Mouse (Mus musculus): ENCODE results near the gene Trpv1. TPM values are rescaled to one million over a fixed set of nuclear protein-coding genes. Genes with fewer than 3 reads are reported as not detected.

Gene Trpv1
- polyA plus RNA-seq, 1 experiment from 2014 or later: 0.86 TPM

DNA sequence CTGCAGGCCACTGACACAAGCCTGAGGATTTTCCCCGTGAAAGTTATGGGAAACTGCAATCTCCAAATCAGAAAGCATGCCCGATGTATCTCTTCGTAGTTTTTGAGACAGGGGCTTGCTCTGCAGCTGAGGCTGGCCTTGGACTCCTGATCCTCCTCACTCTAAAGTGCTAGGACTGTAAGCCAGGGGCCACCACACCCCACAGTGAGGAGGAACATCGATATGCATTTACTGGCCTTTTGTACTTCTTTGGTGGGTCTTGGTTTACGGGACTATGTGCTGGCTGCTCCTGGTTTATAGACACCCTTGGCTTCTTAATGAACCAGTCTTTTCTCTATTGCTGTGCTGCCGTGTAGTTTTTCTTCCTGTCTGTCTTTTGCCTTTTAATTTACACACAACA is 8.1 kb downstream of the Trpv1 start:
- no peak overlapping the region for H3K4me2 ChIP-seq
- no peaks in the 10 kb centered on the region for H3K9me3 ChIP-seq
- 88% methylated on average over 6 of the region's 6 CpGs for WGBS
- H3K27me3 ChIP-seq: no peaks in the 10 kb centered on the region
- H3K9ac ChIP-seq: no peak overlapping the region
- no peak for ATAC-seq (ENCODE audit: low FRiP score)
- no peaks in the 10 kb centered on the region for H3K36me3 ChIP-seq
- no peak overlapping the region for H3K4me3 ChIP-seq
- no peaks in the 10 kb centered on the region for H3K4me1 ChIP-seq (replicated peaks)
- H3K27ac ChIP-seq: no peak overlapping the region

DNA sequence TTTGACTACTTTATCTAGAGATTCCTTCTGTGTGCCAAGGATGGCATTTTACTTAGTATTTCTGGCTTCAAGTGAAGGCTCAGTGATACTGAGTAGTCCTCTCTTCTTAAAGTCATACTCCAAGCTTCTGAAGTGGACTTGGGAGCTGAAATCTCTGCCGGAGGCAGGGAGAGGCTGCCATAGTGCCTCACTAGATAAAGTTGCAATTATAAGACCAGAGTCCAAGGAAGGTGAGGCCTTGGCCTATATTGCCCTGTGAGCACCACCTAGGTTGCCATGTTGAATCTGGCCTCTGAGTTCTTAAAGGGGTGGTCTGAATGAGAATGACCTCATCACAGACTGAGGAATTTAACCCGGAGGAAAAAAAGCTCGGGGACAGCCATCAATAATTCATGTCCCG is 8.7 kb downstream of the Trpv1 start:
- Histone ChIP-seq H3K4me3 (no peak overlapping the region), H3K9me3 (no peaks in the 10 kb centered on the region), H3K27me3 (no peaks in the 10 kb centered on the region), H3K27ac (no peak overlapping the region), H3K4me1 (replicated peaks) (no peaks in the 10 kb centered on the region), H3K36me3 (no peaks in the 10 kb centered on the region), H3K4me2 (no peak overlapping the region), H3K9ac (no peak overlapping the region)
- no peak for ATAC-seq (ENCODE audit: low FRiP score)
- 90% methylated on average over 4 of the region's 4 CpGs for WGBS

DNA sequence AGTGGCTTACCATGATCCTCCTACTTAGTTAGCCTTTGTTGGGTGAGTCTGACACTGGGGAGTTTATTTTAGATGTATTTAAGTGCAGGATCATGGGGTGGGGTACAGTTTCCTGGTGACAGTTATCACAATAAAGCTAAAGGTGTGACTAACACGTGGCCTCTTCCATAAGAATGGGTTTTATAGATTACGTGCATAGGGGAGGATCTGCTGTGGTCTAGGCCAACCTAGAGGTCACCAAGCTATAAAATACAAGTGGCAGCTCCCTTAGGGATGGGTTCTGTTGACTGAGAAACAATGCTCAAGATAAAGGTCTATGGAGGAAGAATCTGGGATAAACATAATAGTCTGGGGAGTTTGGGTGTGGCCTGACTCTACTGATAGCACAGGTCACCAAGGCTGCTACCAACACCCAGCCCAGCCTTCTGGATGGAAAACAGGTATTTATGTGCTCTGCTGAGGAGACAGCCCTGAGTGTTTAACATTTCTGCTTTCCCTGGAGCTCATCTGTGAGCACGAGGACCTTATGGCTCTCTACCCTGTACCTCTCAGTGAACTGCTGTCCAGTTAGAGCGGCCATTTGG is 23.4 kb downstream of the Trpv1 start:
- no peaks in the 10 kb centered on the region for H3K4me1 ChIP-seq (replicated peaks)
- no peaks in the 10 kb centered on the region for H3K27me3 ChIP-seq
- WGBS: 80% methylated on average over 4 of the region's 4 CpGs
- no peaks in the 10 kb centered on the region for H3K9me3 ChIP-seq
- H3K4me3 ChIP-seq: no peak overlapping the region
- no peaks in the 10 kb centered on the region for H3K36me3 ChIP-seq
- no peak overlapping the region for H3K4me2 ChIP-seq
- no peak for ATAC-seq (ENCODE audit: low FRiP score)
- H3K9ac ChIP-seq: no peak overlapping the region
- no peak overlapping the region for H3K27ac ChIP-seq

DNA sequence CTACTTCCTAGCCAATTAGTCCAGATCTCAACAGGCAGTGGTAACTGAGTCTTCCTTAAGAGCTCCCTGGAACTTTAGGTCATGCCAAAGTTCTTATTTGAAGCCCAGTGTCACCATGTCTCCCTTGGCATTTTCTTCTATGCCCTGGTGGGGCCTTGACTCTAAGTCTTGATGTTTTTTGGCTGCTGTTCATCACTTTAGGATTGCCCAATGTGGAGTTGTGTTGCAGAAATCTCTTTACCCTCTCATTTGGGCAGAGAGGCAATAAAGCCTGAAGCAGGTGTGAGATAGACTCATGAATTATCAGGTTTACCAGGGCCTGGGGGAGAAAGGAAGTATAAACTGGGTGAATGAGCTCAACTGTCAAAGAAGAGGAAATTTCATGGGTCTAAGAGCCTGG is 24.6 kb downstream of the Trpv1 start:
- no peak overlapping the region for H3K4me3 ChIP-seq
- no peak overlapping the region for H3K4me2 ChIP-seq
- ATAC-seq (ENCODE audit: low FRiP score): no peak
- H3K4me1 ChIP-seq (replicated peaks): no peaks in the 10 kb centered on the region
- H3K9me3 ChIP-seq: no peaks in the 10 kb centered on the region
- no peak overlapping the region for H3K9ac ChIP-seq
- H3K27me3 ChIP-seq: no peaks in the 10 kb centered on the region
- H3K36me3 ChIP-seq: no peaks in the 10 kb centered on the region
- H3K27ac ChIP-seq: no peak overlapping the region

DNA sequence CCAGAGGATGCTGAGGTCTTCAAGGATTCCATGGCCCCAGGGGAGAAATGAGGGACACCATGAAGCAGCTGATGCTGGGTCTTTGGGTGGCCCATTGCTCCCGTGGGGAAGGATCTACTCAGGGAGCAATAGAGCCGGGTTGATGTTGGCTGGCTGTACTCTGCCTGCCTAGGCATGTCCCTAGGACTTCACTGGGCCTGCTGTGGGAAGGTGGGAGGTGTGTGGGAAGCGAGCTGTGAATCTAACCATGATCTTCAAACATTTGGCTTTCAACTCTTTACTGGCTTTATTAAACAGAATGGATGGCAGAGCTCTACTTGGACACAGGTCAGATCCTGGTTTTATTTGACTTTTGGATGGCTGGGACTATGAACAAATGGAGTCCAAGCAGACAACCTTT is 26.4 kb downstream of the Trpv1 start:
- H3K9me3 ChIP-seq: no peaks in the 10 kb centered on the region
- no peak for ATAC-seq (ENCODE audit: low FRiP score)
- no peaks in the 10 kb centered on the region for H3K4me1 ChIP-seq (replicated peaks)
- H3K9ac ChIP-seq: no peak overlapping the region
- WGBS: 88% methylated on average over 3 of the region's 3 CpGs
- H3K4me2 ChIP-seq: no peak overlapping the region
- no peaks in the 10 kb centered on the region for H3K36me3 ChIP-seq
- no peak overlapping the region for H3K27ac ChIP-seq
- no peak overlapping the region for H3K4me3 ChIP-seq
- H3K27me3 ChIP-seq: no peaks in the 10 kb centered on the region

DNA sequence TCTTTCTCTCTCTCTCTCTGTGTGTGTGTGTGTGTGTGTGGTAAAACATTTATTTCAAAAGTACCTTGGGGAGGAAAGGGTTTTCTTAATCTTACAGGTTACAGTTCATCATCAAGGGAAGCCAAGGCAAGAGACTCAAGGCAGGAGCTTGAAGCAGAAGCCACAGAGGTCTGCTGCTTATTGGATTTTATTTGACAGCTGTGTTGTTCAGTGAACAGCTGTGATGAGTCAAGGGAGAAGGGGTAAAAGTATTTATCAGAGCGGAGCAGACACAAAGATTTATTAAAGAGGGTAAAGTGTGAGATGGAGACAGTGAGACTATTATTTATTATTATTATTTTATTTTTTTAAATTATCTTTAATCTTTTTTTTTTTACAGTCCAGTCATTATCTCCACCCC is 27.3 kb downstream of the Trpv1 start:
- H3K9me3 ChIP-seq: no peaks in the 10 kb centered on the region
- no peak overlapping the region for H3K27ac ChIP-seq
- no peaks in the 10 kb centered on the region for H3K4me1 ChIP-seq (replicated peaks)
- H3K9ac ChIP-seq: no peak overlapping the region
- no peak overlapping the region for H3K4me2 ChIP-seq
- ATAC-seq (ENCODE audit: low FRiP score): no peak
- H3K36me3 ChIP-seq: no peaks in the 10 kb centered on the region
- H3K4me3 ChIP-seq: no peak overlapping the region
- WGBS: 100% methylated on average over 1 of the region's 1 CpGs
- no peaks in the 10 kb centered on the region for H3K27me3 ChIP-seq

DNA sequence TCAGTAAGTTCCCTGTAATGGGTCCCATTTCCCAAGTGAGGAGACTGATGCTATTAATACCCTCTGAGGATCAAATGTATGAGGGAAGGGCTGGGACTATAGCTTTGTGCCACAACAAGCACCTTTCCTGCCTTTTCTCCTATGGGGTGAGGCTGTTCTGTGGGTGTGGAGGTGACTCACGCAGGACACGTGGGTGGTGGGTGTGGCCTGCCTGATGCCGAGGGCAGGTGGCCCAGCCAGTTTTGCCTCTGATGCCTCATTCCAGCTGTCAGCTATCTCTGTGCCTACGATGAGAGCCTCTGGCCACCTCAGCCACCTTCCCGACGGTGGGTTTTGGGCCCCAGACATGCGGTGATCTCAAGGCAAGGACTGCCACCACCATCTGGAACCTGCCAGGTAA is 33.2 kb downstream of the Trpv1 start, which contains the start of gene Trpv3:
Gene Trpv3 (plus strand): TSS at position 122 of the 400 bp plus-strand sequence.
- 84% methylated on average over 7 of the region's 7 CpGs for WGBS
- no peak within 1 kb of the TSS for H3K4me3 ChIP-seq
- no peak for ATAC-seq (ENCODE audit: low FRiP score)
- no peak within 1 kb of the TSS for H3K4me2 ChIP-seq
- no peaks in the 10 kb centered on the region for H3K4me1 ChIP-seq (replicated peaks)
- no peak within 1 kb of the TSS for H3K9ac ChIP-seq
- no peaks in the 10 kb centered on the region for H3K9me3 ChIP-seq
- no peaks in the 10 kb centered on the region for H3K27me3 ChIP-seq
- no peaks in the 10 kb centered on the region for H3K36me3 ChIP-seq
- H3K27ac ChIP-seq: no peak within 1 kb of the TSS

DNA sequence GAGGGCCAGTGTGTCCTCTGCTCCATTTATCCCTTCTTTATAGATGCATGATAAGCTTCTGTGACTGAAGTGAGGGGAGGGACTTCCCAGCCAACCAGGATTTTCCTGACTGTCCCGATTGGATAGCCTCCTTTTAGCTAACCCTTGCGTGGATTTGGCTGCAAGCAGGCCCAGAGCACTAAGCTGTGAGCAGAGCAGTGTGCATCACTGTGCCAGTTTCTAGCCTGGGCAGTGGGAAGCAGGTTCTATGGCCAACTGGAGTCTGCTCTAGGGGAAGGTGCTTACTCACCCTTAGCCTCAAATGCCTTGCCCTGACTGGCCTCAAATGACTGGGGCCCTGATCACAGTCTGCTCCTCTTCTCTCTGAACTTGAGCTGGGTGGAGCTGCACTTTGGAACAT is 40.7 kb downstream of the Trpv1 start:
- Histone ChIP-seq H3K9me3 (no peaks in the 10 kb centered on the region), H3K4me1 (replicated peaks) (no peaks in the 10 kb centered on the region), H3K27ac (no peak overlapping the region), H3K4me2 (no peak overlapping the region), H3K9ac (no peak overlapping the region), H3K4me3 (no peak overlapping the region), H3K36me3 (no peaks in the 10 kb centered on the region), H3K27me3 (no peaks in the 10 kb centered on the region)
- no peak for ATAC-seq (ENCODE audit: low FRiP score)
- 33% methylated on average over 2 of the region's 2 CpGs for WGBS

DNA sequence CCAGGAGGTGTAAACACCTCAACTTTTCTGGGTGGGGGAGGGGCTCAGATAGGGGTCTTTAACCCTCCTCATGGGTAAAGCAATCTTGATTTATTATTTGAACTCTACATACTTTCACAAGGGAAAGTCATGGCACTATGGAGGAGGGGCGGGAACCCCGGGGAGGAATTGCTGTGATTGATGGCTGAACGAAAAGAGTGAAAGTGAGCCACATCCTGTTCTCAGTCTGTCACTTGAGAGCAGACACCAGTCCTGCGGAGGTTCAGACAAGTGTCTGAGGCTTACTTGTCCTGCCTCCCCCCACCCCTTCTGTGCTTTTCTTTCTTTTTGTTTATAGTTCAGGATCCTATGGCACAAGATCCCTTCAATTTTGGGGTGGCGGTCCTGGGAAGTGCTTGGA is 46.6 kb downstream of the Trpv1 start:
- Histone ChIP-seq H3K4me2 (no peak overlapping the region), H3K27me3 (no peaks in the 10 kb centered on the region), H3K9me3 (no peaks in the 10 kb centered on the region), H3K27ac (no peak overlapping the region), H3K36me3 (no peaks in the 10 kb centered on the region), H3K4me3 (no peak overlapping the region), H3K4me1 (replicated peaks) (0 out of 2 replicates have a peak, but pooled peaks cover 6% of the 10 kb centered on the region), H3K9ac (no peak overlapping the region)
- 60% methylated on average over 5 of the region's 5 CpGs for WGBS
- no peak for ATAC-seq (ENCODE audit: low FRiP score)

DNA sequence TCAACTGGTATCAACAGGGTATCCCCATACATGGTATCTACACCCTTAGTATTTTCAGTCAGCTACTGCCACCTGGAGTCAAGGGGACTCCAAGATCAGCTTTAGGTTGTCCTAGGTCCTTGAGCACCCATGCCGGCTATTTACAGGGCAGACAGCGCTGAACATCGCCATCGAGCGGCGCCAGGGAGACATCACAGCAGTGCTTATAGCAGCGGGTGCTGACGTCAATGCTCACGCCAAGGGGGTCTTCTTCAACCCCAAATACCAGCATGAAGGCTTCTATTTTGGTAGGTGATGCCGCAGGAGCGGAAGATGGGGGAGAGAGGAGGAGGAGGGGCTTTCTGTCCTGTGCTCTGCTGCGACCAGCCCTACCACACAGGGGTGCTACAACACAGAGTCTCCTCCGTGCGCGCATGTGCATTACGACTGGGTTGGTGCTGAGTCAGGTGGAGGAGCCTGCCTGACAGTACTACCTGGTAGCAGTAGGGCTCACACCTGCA is 47.5 kb downstream of the Trpv1 start:
- Histone ChIP-seq H3K27me3 (no peaks in the 10 kb centered on the region), H3K4me2 (peak overlapping the region; percentile 59), H3K4me1 (replicated peaks) (0 out of 2 replicates have a peak, but pooled peaks cover 6% of the 10 kb centered on the region), H3K27ac (no peak overlapping the region), H3K9ac (peak overlapping the region; percentile 68), H3K4me3 (peak overlapping the region; percentile 39), H3K36me3 (no peaks in the 10 kb centered on the region), H3K9me3 (no peaks in the 10 kb centered on the region)
- peak; percentile 89 for ATAC-seq (ENCODE audit: low FRiP score)
- WGBS: 4% methylated on average over 16 of the region's 16 CpGs

DNA sequence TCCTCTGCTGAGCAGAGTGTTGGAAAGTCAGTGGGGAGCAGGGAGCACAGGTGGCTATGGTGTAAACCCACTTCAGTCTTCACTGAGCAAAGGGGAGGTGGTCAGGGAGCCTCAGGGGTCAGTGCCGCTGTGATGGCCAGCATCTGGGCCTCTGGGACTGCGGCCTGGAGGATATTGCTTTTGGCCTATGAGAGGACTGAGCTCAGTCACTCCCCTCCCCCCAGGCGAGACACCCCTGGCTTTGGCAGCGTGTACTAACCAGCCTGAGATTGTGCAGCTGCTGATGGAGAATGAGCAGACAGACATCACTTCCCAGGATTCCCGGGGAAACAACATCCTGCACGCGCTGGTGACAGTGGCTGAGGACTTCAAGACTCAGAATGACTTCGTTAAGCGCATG is 49.3 kb downstream of the Trpv1 start:
- H3K9ac ChIP-seq: no peak overlapping the region
- H3K27me3 ChIP-seq: no peaks in the 10 kb centered on the region
- H3K4me3 ChIP-seq: no peak overlapping the region
- WGBS: 85% methylated on average over 9 of the region's 9 CpGs
- no peak overlapping the region for H3K27ac ChIP-seq
- 0 out of 2 replicates have a peak, but pooled peaks cover 6% of the 10 kb centered on the region for H3K4me1 ChIP-seq (replicated peaks)
- H3K9me3 ChIP-seq: no peaks in the 10 kb centered on the region
- H3K4me2 ChIP-seq: no peak overlapping the region
- ATAC-seq (ENCODE audit: low FRiP score): no peak
- no peaks in the 10 kb centered on the region for H3K36me3 ChIP-seq

DNA sequence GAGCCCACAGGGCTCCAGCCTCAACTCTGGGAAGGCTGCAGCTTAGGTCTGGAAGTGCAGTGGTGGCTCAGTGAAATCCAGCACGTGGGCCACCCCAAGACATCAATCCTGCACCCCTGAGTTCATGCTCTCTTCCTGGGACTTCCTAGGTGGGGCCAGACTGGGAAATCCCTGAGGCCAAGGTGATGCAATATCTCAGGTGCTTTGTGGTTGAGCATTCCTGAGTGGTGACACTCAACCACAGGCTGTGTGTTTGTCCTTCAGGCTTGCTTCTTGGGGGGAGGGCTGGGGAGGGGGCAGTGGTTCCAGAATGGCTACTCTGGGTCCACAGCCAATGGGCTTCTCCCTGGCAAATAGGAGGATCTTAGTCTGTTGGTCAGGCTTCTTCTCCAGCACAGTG is 49.8 kb downstream of the Trpv1 start:
- Histone ChIP-seq H3K4me1 (replicated peaks) (0 out of 2 replicates have a peak, but pooled peaks cover 6% of the 10 kb centered on the region), H3K27me3 (no peaks in the 10 kb centered on the region), H3K4me2 (no peak overlapping the region), H3K36me3 (no peaks in the 10 kb centered on the region), H3K4me3 (no peak overlapping the region), H3K9ac (no peak overlapping the region), H3K27ac (no peak overlapping the region), H3K9me3 (no peaks in the 10 kb centered on the region)
- ATAC-seq (ENCODE audit: low FRiP score): no peak
- WGBS: 72% methylated on average over 1 of the region's 1 CpGs

DNA sequence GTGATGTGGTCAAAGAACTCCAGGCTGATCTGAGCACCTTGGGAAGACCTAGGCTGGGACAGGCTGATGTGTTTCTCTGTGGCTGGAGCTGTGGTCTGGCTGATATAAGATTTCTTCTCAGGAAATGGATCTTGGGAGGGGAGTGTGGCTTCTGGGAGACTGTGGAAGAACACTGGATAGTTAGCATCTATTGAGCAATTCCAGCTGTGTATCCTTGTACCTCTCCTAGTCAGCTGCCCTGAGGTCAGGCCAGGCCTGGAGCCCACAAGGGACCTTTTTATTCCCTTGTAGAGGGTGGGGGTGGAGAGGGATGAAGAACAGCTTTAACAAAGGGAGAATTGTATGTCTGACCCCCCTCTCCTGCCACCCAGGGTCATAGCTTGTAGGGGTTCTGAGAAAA is 50.3 kb downstream of the Trpv1 start:
- Histone ChIP-seq H3K4me1 (replicated peaks) (0 out of 2 replicates have a peak, but pooled peaks cover 6% of the 10 kb centered on the region), H3K27me3 (no peaks in the 10 kb centered on the region), H3K4me2 (no peak overlapping the region), H3K9me3 (no peaks in the 10 kb centered on the region), H3K36me3 (no peaks in the 10 kb centered on the region), H3K27ac (no peak overlapping the region), H3K4me3 (no peak overlapping the region), H3K9ac (no peak overlapping the region)
- ATAC-seq (ENCODE audit: low FRiP score): no peak
